Mouse (Mus musculus) lung, postnatal 0 days (tissue): ENCODE results near the gene Enpep. TPM values are rescaled to one million over a fixed set of nuclear protein-coding genes. Genes with fewer than 3 reads are reported as not detected.

Experiments
- ATAC-seq: fragments of 200-750 bp; cut with Nextera tagmentation; 2 replicates; pipeline ENCODE4 v1.8.0; 2017; ENCODE audit warnings: moderate library complexity
- DNase-seq: peaks from one replicate; pipeline ENCODE4 v3.0.0-alpha.2; 2016; ENCODE audit warnings: low spot score
- H3K27ac ChIP-seq: fragments of 300-500 bp; sonication (generic); 2 replicates; pipeline ENCODE4 v1.5.1; 2014; ENCODE audit warnings: antibody characterized with exemption, mild to moderate bottlenecking, low read length, mixed read lengths
- H3K27me3 ChIP-seq: fragments of 300-500 bp; sonication (generic); replicated peaks from 2 replicates; pipeline ENCODE4 v1.6.1; 2014; ENCODE audit warnings: low read length, mixed read lengths; ENCODE audit not compliant: insufficient read depth
- H3K36me3 ChIP-seq: fragments of 300-500 bp; sonication (generic); 2 replicates; pipeline ENCODE4 v1.6.1; 2014; ENCODE audit warnings: low read length, mixed read lengths; ENCODE audit not compliant: insufficient read depth
- H3K4me1 ChIP-seq: fragments of 300-500 bp; sonication (generic); 2 replicates; pipeline ENCODE4 v1.6.1; 2014; ENCODE audit warnings: antibody characterized with exemption, low read depth, low read length, mixed read lengths; ENCODE audit not compliant: insufficient read depth
- H3K4me2 ChIP-seq: fragments of 300-500 bp; sonication (generic); replicated peaks from 2 replicates; pipeline ENCODE4 v1.6.1; 2014; ENCODE audit warnings: low read depth, mild to moderate bottlenecking, low read length, moderate library complexity, mixed read lengths
- H3K4me3 ChIP-seq: fragments of 300-500 bp; sonication (generic); 2 replicates; pipeline ENCODE4 v1.5.1; 2014; ENCODE audit warnings: low read depth, low read length
- H3K9ac ChIP-seq: fragments of 300-500 bp; sonication (generic); replicated peaks from 2 replicates; pipeline ENCODE4 v1.6.1; 2014; ENCODE audit warnings: low read depth, mild to moderate bottlenecking
- H3K9me3 ChIP-seq: fragments of 300-500 bp; sonication (generic); 2 replicates; pipeline ENCODE4 v1.6.1; 2016; ENCODE audit warnings: low read length, mixed read lengths
- CTCF ChIP-seq: IDR thresholded peaks from 2 replicates; pipeline ENCODE4 v1.5.1; 2016; ENCODE audit warnings: antibody characterized with exemption, mild to moderate bottlenecking
- EP300 ChIP-seq: IDR thresholded peaks from 2 replicates; pipeline ENCODE4 v1.6.1; 2016; ENCODE audit warnings: antibody characterized with exemption, mild to moderate bottlenecking, control low read depth
- WGBS: fragments of 180-500 bp; shearing (Covaris S2); extraction: QIAGEN DNeasy Blood & Tissue Kit; methylation state at CpG from one replicate; pipeline ENCODE4 v1.1.7; 2014; 5-methylcytosine and 5-hydroxymethylcytosine counted together
- polyA plus RNA-seq: library from polyadenylated mRNA; unstranded; fragments of >200 nt; fragmentation: Nextera tagmentation; extraction: Ambion mirVana; gene quantifications from 2 replicates; pipeline ENCODE4 v1.2.1, GENCODE M21; 2015

Enpep gene
- polyA plus RNA-seq, 1 experiment from 2014 or later = 106 TPM

DNA sequence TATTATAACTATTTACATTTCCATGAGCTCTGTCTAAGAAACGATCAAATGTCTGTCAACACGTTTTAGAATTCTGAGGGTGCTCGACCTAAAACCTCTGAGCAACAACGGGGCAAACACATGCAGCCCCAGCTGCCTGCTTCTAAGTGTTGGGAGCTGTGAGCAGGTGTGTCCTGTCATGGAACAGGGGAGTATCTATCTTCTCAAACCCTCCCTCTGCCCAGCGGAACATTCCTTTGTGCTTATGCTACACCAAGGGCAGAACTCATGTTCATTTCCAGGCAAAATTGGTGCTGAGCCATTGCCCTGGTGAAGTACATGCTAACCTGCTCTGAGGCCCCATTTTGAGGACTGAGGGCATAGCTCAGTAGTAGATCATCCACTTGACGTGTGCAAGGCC is 10.9 kb downstream of the Enpep start:
- Histone ChIP-seq H3K4me3 (no peak overlapping the region), H3K9me3 (no peaks in the 10 kb centered on the region), H3K27ac (no peak overlapping the region), H3K27me3 (no peaks in the 10 kb centered on the region), H3K36me3 (no peaks in the 10 kb centered on the region), H3K4me2 (no peak overlapping the region), H3K4me1 (no peaks in the 10 kb centered on the region; the same call in 1 of the 2 replicates), H3K9ac (no peak overlapping the region)
- ATAC-seq (peak; percentile 78), DNase-seq (peak; percentile 49)
- no peak for TF ChIP-seq EP300
- no peak for TF ChIP-seq CTCF
- WGBS = 12% methylated on average over 6 of the region's 6 CpGs

DNA sequence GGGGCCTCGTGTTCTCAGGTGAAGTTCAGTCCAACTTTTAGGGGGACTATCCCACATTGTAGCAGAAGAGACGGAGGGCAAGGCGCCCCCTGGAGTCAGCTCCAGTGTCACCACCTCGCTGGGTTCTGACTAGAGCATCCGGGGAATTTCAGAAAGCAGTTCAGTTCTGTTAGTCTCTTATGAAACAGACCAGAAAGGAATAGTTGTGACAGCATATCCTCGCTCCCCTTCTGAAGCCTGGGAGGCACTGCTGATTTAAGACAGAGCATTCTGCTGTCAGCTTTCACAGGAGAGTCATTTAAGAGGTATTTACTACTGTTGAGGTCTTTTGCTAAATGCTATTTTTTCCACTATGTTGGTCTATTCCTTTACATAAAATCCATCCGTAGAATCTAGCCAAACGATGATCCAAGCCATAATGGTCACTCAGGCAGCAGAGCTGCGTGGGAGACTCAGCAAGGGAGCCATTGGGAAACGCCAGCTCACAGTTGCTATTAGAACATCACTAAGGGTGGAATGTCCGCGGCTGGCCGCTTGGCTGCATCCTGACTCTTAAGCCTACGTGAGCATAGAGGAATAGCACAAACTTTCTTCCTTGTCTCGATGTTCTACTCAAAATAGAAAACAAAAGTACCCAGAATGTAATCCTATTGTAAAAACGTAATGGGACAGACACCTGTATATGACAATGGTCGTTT is 15.3 kb downstream of the Enpep start:
- Histone ChIP-seq H3K9ac (no peak overlapping the region), H3K4me3 (no peak overlapping the region), H3K27me3 (no peaks in the 10 kb centered on the region), H3K9me3 (no peaks in the 10 kb centered on the region), H3K27ac (no peak overlapping the region), H3K4me2 (no peak overlapping the region), H3K4me1 (no peaks in the 10 kb centered on the region; the same call in 1 of the 2 replicates), H3K36me3 (no peaks in the 10 kb centered on the region)
- WGBS = 81% methylated on average over 17 of the region's 17 CpGs
- TF ChIP-seq CTCF (0 out of 2 replicates have a peak, but pooled peaks have one; percentile 25), EP300 (no peak)
- ATAC-seq (no peak), DNase-seq (no peak)

DNA sequence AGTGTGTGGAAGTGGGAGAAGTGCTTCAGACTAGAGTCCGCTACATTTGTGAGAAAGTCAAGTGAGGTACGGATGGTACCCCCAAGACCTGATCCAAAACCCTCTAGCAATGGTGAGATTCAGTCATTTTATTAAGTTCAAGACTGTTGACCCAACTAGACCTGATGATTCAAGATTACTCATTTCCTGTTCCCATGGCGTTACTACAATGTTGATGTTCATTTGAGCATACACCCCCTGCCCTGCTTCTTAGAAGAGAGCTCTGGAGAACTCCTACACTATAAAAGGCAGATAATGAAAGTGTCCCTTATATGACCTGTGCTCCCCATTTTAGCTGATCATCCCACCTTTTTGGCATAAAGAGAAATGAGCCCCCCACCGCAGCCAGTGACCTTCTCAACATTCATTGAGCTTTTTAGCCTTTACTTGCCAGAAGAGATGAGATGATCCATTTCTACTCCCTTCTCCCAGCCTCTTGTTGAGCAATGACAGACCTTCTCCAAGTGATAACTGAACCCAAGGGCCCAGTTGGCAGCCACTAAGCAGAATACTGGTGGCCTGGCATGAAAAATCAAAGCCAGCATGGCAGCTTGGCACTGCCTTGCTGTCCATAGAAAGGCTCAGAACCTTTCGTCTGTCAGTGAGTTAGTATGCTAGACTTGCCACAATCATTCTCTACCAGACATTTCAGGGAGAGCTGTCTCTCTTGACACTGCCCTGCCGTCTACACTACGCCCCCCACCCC is 18.7 kb downstream of the Enpep start:
- no peak for TF ChIP-seq EP300
- TF ChIP-seq CTCF = no peak
- Histone ChIP-seq H3K4me1 (no peaks in the 10 kb centered on the region), H3K27me3 (no peaks in the 10 kb centered on the region), H3K9ac (no peak overlapping the region), H3K36me3 (no peaks in the 10 kb centered on the region), H3K4me2 (no peak overlapping the region), H3K27ac (no peak overlapping the region), H3K9me3 (no peaks in the 10 kb centered on the region), H3K4me3 (no peak overlapping the region)
- ATAC-seq (no peak), DNase-seq (no peak)
- whole genome bisulfite sequencing = 85% methylated on average over 7 of the region's 7 CpGs

DNA sequence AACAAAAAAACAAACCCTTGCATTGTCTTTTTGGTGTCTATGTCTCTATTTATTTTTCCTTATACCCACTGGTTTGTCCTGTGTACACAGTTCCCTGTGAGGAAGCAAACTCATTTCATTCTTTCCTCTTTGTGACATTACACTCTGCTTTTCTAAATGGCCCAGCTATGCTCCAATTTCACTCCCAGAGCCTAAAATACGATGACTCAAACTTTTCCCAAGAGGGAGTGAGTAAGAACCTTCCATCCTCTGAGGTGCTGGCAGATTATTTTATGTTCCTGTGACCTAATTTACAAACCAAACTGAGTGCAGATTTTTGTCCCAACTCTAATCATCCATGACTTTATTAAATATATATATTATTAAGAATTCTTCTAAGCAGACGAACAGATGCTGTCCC is 19.3 kb downstream of the Enpep start:
- Histone ChIP-seq H3K9ac (no peak overlapping the region), H3K27me3 (no peaks in the 10 kb centered on the region), H3K36me3 (no peaks in the 10 kb centered on the region), H3K4me1 (no peaks in the 10 kb centered on the region), H3K4me2 (no peak overlapping the region), H3K27ac (no peak overlapping the region), H3K4me3 (no peak overlapping the region), H3K9me3 (no peaks in the 10 kb centered on the region)
- 77% methylated on average over 2 of the region's 2 CpGs for WGBS
- ATAC-seq = no peak
- no peak for DNase-seq
- TF ChIP-seq CTCF = no peak
- no peak for TF ChIP-seq EP300

DNA sequence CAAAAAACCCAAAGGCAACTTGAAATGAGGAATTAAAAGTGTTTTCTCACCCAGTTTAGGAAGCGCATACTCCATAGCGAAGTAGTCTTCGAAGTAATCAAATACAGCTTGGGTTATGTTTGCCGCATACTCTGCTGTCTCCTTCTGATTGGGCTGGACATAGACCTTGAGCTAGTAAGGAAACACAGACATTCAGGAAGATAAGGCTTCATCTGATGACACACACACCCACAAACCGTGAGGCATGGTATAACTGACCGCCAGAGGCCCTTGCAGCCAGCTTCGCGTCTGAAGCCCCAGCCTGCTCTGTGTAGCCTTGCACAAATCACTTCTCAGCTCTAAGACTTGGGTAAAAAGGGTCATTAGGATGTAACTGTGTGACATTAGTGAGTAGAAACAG is 20.0 kb downstream of the Enpep start:
- ATAC-seq = no peak
- Histone ChIP-seq H3K4me2 (no peak overlapping the region), H3K9me3 (no peaks in the 10 kb centered on the region), H3K27me3 (no peaks in the 10 kb centered on the region), H3K27ac (no peak overlapping the region), H3K36me3 (no peaks in the 10 kb centered on the region), H3K4me3 (no peak overlapping the region), H3K4me1 (no peaks in the 10 kb centered on the region), H3K9ac (no peak overlapping the region)
- 89% methylated on average over 8 of the region's 8 CpGs for WGBS
- DNase-seq = no peak
- no peak for TF ChIP-seq EP300
- no peak for TF ChIP-seq CTCF

DNA sequence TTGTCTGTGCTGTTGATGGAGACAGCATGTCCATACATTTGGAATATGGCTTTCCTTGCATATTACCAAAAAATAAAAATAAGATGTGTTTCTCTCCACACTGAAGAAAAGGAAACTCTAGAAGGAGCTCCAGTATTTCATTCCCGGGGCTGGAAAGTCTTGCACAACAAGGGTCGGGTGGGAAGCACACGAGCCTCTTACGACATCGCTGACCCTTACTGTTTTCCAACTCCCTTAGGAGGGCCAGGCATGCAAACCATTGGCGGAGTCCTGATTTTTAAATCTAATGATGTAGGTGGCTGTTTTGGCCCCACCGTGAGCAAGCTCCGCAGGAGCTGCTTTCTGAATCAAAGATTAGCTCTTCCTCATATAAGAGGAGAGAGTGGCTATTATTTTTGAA is 20.6 kb downstream of the Enpep start:
- 60% methylated on average over 8 of the region's 8 CpGs for WGBS
- no peak overlapping the region for H3K4me3 ChIP-seq

More for the DNA sequence above, 20.6 kb downstream of the Enpep start:
- peak; percentile 14; the same call in 1 of the 2 replicates for TF ChIP-seq CTCF
- TF ChIP-seq EP300 = no peak
- Histone ChIP-seq H3K36me3 (no peaks in the 10 kb centered on the region), H3K9ac (no peak overlapping the region), H3K27me3 (no peaks in the 10 kb centered on the region), H3K4me1 (no peaks in the 10 kb centered on the region), H3K9me3 (no peaks in the 10 kb centered on the region), H3K4me2 (no peak overlapping the region), H3K27ac (no peak overlapping the region)
- peak; percentile 64 for DNase-seq
- peak; percentile 26; the same call in 1 of the 2 replicates for ATAC-seq
